Mouse (Mus musculus): ENCODE results near the gene Snrpf. TPM values are rescaled to one million over a fixed set of nuclear protein-coding genes. Genes with fewer than 3 reads are reported as not detected.

Snrpf gene
- polyA plus RNA-seq, 1 experiment, result 49.0 TPM

- whole genome bisulfite sequencing, result 79% methylated on average over 7 of the region's 7 CpGs
- DNase-seq, result no peak
- Histone ChIP-seq H3K4me1 (ENCODE audit: control insufficient read depth, insufficient read depth, low read length) (no peaks in the 10 kb centered on the region), H3K4me3 (replicated peaks; ENCODE audit: insufficient read depth, low read depth, low read length) (no peak overlapping the region), H3K27me3 (ENCODE audit: control insufficient read depth, insufficient read depth, low read length) (no peaks in the 10 kb centered on the region), H3K27ac (ENCODE audit: insufficient read depth, low read length) (no peak overlapping the region)
- TF ChIP-seq CTCF (IDR thresholded peaks at IDR 0.05; ENCODE audit: borderline replicate concordance, insufficient read depth, low read depth, low read length), result no peak
- TF ChIP-seq POLR2A (IDR thresholded peaks at IDR 0.05; ENCODE audit: borderline replicate concordance, insufficient read depth, low read length), result no peak
Measured at GRCm38 (mm10) chr10:93620438-93621179, 31.1 kb upstream of the Snrpf start.

GRCm38 (mm10) chr10:93614850-93615249, 25.3 kb upstream of the Snrpf start:
- 85% methylated on average over 8 of the region's 8 CpGs for WGBS
- TF ChIP-seq CTCF (IDR thresholded peaks at IDR 0.05; ENCODE audit: borderline replicate concordance, insufficient read depth, low read depth, low read length) (no peak), POLR2A (IDR thresholded peaks at IDR 0.05; ENCODE audit: borderline replicate concordance, insufficient read depth, low read length) (no peak)
- H3K27me3 ChIP-seq (ENCODE audit: control insufficient read depth, insufficient read depth, low read length), result no peaks in the 10 kb centered on the region
- no peak overlapping the region for H3K27ac ChIP-seq (ENCODE audit: insufficient read depth, low read length)
- no peaks in the 10 kb centered on the region for H3K4me1 ChIP-seq (ENCODE audit: control insufficient read depth, insufficient read depth, low read length)
- H3K4me3 ChIP-seq (replicated peaks; ENCODE audit: insufficient read depth, low read depth, low read length), result no peak overlapping the region
- DNase-seq, result no peak

GRCm38 (mm10) chr10:93611419-93612007, 22.0 kb upstream of the Snrpf start:
- Histone ChIP-seq H3K4me3 (replicated peaks; ENCODE audit: insufficient read depth, low read depth, low read length) (peak overlapping the region; percentile 52), H3K27ac (ENCODE audit: insufficient read depth, low read length) (peak overlapping the region; percentile 70)
- WGBS, result 22% methylated on average over 18 of the region's 18 CpGs

GRCm38 (mm10) chr10:93610896-93611295, 21.4 kb upstream of the Snrpf start:
- TF ChIP-seq CTCF (IDR thresholded peaks at IDR 0.05; ENCODE audit: borderline replicate concordance, insufficient read depth, low read depth, low read length) (no peak), POLR2A (IDR thresholded peaks at IDR 0.05; ENCODE audit: borderline replicate concordance, insufficient read depth, low read length) (no peak)
- Histone ChIP-seq H3K27ac (ENCODE audit: insufficient read depth, low read length) (no peak overlapping the region), H3K4me3 (replicated peaks; ENCODE audit: insufficient read depth, low read depth, low read length) (no peak overlapping the region), H3K4me1 (ENCODE audit: control insufficient read depth, insufficient read depth, low read length) (no peaks in the 10 kb centered on the region), H3K27me3 (ENCODE audit: control insufficient read depth, insufficient read depth, low read length) (no peaks in the 10 kb centered on the region)
- DNase-seq, result no peak
- 100% methylated on average over 1 of the region's 1 CpGs for WGBS

More at GRCm38 (mm10) chr10:93611419-93612007, 22.0 kb upstream of the Snrpf start:
- peak; percentile 80 for TF ChIP-seq CTCF (IDR thresholded peaks at IDR 0.05; ENCODE audit: borderline replicate concordance, insufficient read depth, low read depth, low read length)
- no peak for TF ChIP-seq POLR2A (IDR thresholded peaks at IDR 0.05; ENCODE audit: borderline replicate concordance, insufficient read depth, low read length)
- no peaks in the 10 kb centered on the region for H3K4me1 ChIP-seq (ENCODE audit: control insufficient read depth, insufficient read depth, low read length)
- no peaks in the 10 kb centered on the region for H3K27me3 ChIP-seq (ENCODE audit: control insufficient read depth, insufficient read depth, low read length)
- peak; percentile 68 to 70 for DNase-seq

- TF ChIP-seq POLR2A (IDR thresholded peaks at IDR 0.05; ENCODE audit: borderline replicate concordance, insufficient read depth, low read length) (no peak), CTCF (IDR thresholded peaks at IDR 0.05; ENCODE audit: borderline replicate concordance, insufficient read depth, low read depth, low read length) (no peak)
- 95% methylated on average over 7 of the region's 7 CpGs for WGBS
- H3K4me1 ChIP-seq (ENCODE audit: control insufficient read depth, insufficient read depth, low read length), result peaks cover 4% of the 10 kb centered on the region; the same call in 1 of the 2 replicates
Measured at GRCm38 (mm10) chr10:93609236-93609635, 19.7 kb upstream of the Snrpf start.

GRCm38 (mm10) chr10:93608051-93608450, 18.5 kb upstream of the Snrpf start:
- H3K27me3 ChIP-seq (ENCODE audit: control insufficient read depth, insufficient read depth, low read length), result no peaks in the 10 kb centered on the region
- H3K27ac ChIP-seq (ENCODE audit: insufficient read depth, low read length), result no peak overlapping the region
- TF ChIP-seq POLR2A (IDR thresholded peaks at IDR 0.05; ENCODE audit: borderline replicate concordance, insufficient read depth, low read length), result no peak
- TF ChIP-seq CTCF (IDR thresholded peaks at IDR 0.05; ENCODE audit: borderline replicate concordance, insufficient read depth, low read depth, low read length), result peak; percentile 49; the same call in 1 of the 2 replicates
- DNase-seq, result no peak
- H3K4me1 ChIP-seq (ENCODE audit: control insufficient read depth, insufficient read depth, low read length), result peaks cover 4% of the 10 kb centered on the region; the same call in 1 of the 2 replicates
- H3K4me3 ChIP-seq (replicated peaks; ENCODE audit: insufficient read depth, low read depth, low read length), result no peak overlapping the region
- WGBS, result 52% methylated on average over 9 of the region's 9 CpGs

More at GRCm38 (mm10) chr10:93609236-93609635, 19.7 kb upstream of the Snrpf start:
- no peak for DNase-seq
- Histone ChIP-seq H3K27ac (ENCODE audit: insufficient read depth, low read length) (no peak overlapping the region), H3K4me3 (replicated peaks; ENCODE audit: insufficient read depth, low read depth, low read length) (no peak overlapping the region), H3K27me3 (ENCODE audit: control insufficient read depth, insufficient read depth, low read length) (no peaks in the 10 kb centered on the region)

GRCm38 (mm10) chr10:93606326-93606725, 16.8 kb upstream of the Snrpf start:
- TF ChIP-seq CTCF (IDR thresholded peaks at IDR 0.05; ENCODE audit: borderline replicate concordance, insufficient read depth, low read depth, low read length) (no peak), POLR2A (IDR thresholded peaks at IDR 0.05; ENCODE audit: borderline replicate concordance, insufficient read depth, low read length) (no peak)
- Histone ChIP-seq H3K4me3 (replicated peaks; ENCODE audit: insufficient read depth, low read depth, low read length) (no peak overlapping the region), H3K27me3 (ENCODE audit: control insufficient read depth, insufficient read depth, low read length) (no peaks in the 10 kb centered on the region), H3K4me1 (ENCODE audit: control insufficient read depth, insufficient read depth, low read length) (peaks cover 4% of the 10 kb centered on the region; the same call in 1 of the 2 replicates), H3K27ac (ENCODE audit: insufficient read depth, low read length) (no peak overlapping the region)
- 70% methylated on average over 9 of the region's 9 CpGs for WGBS
- DNase-seq, result no peak
